Mouse (Mus musculus): ENCODE data around the gene Ids.
"Not testable (repeated sequence)": the region's sequence is repeated elsewhere in the genome, so short reads cannot be mapped to it uniquely, and the experiment has no call there.

The Ids gene

GRCm38 (mm10) chrX:70364661-70365613 lies at the start of gene Ids:
TSS of gene Ids (minus strand) at chrX:70365084.
- peak; percentile 92 for DNase-seq

- DNase-seq, result not testable (repeated sequence)
Measured at GRCm38 (mm10) chrX:70392636-70393035, 27.8 kb upstream of the Ids start.

- peak; percentile 9 for DNase-seq
Measured at GRCm38 (mm10) chrX:70385962-70386351, 21.1 kb upstream of the Ids start.

GRCm38 (mm10) chrX:70385276-70385961 lies 20.5 kb upstream of the Ids start, which contains the start of gene 1110012L19Rik:
TSS of gene 1110012L19Rik (plus strand) at chrX:70385877.
- DNase-seq, result peak; percentile 86

GRCm38 (mm10) chrX:70384917-70385275 lies 20.0 kb upstream of the Ids start:
- no peak for DNase-seq

- not testable (repeated sequence) for DNase-seq
Measured at GRCm38 (mm10) chrX:70374469-70375110, 9.7 kb upstream of the Ids start.

GRCm38 (mm10) chrX:70369758-70370157 lies 4.9 kb upstream of the Ids start:
- not testable (repeated sequence) for DNase-seq

- DNase-seq, result no peak
Measured at GRCm38 (mm10) chrX:70364202-70364601, 682 bp downstream of the Ids start.

GRCm38 (mm10) chrX:70363446-70363845 lies 1.4 kb downstream of the Ids start:
- DNase-seq, result no peak

GRCm38 (mm10) chrX:70362985-70363384 lies 1.9 kb downstream of the Ids start:
- no peak for DNase-seq

GRCm38 (mm10) chrX:70330202-70330843 lies 34.6 kb downstream of the Ids start:
- peak; percentile 62 for DNase-seq

- DNase-seq, result no peak
Measured at GRCm38 (mm10) chrX:70328530-70329143, 36.2 kb downstream of the Ids start.

GRCm38 (mm10) chrX:70327656-70328055 lies 37.2 kb downstream of the Ids start:
- DNase-seq, result no peak

GRCm38 (mm10) chrX:70319254-70319653 lies 45.6 kb downstream of the Ids start:
- DNase-seq, result peak; percentile 14

GRCm38 (mm10) chrX:70314949-70315641 lies 49.8 kb downstream of the Ids start:
- DNase-seq, result no peak

All from embryo, embryonic 11 days (tissue).